Mouse (Mus musculus): Measurements from ENCODE around the gene Prkra. TPM values are rescaled to one million over a fixed set of nuclear protein-coding genes. Genes with fewer than 3 reads are reported as not detected.
A peak's percentile ranks its signal among the peaks of the same experiment; 100 is the strongest.
"Not testable (repeated sequence)": the region's sequence is repeated elsewhere in the genome, so short reads cannot be mapped to it uniquely, and the experiment has no call there.

The Prkra gene
- polyA plus RNA-seq, 1 experiment from 2014 or later: 25.1 TPM

DNA sequence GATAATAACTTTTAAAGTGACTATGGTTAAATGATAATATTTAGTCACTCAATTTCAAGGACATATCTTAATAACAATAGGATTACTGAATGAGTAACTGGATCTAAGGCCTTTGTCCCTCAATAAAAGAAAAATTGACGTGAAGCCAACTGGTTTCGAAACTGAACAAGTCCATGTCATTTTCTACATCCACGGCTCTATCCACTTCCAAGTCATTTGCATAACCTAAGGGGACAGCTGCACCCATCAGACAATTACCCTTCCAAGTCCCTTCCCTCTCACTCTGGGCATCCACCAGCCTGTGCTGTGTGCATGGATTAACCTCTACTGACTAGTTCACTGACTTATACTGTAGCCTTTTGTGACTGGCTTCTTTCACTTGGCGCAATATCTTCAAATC, 16.2 kb downstream of the Prkra start:
- Histone ChIP-seq H3K27ac (no peak overlapping the region), H3K36me3 (ENCODE audit: inconsistent target) (peaks cover 58% of the 10 kb centered on the region; the same call in 1 of the 2 replicates), H3K79me2 (ENCODE audit: inconsistent target) (no peaks in the 10 kb centered on the region), H3K4me3 (ENCODE audit: inconsistent target) (no peak overlapping the region)
- WGBS (ENCODE audit: missing documents): 92% methylated on average over 4 of the region's 4 CpGs

DNA sequence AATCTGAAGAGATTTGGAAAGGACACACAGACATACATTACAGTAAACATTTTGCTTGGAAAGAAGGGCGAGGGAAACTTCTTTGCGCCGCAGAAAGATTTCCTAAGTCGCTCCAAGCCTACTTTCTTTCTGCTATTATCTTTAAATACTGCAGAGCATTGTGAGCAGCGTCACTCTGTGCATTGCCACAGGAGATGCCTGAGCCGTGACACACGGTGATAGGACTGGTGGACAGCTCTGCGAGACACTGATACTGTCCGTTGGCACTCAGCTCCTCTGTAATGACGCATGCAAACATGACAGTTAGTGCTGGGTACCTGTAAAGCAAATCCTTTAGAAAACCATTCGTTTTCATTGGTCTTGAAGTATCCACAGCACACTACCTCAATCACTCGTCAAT, 17.5 kb downstream of the Prkra start:
- 96% methylated on average over 12 of the region's 12 CpGs for WGBS (ENCODE audit: missing documents)
- H3K79me2 ChIP-seq (ENCODE audit: inconsistent target): no peaks in the 10 kb centered on the region
- H3K27ac ChIP-seq: no peak overlapping the region
- H3K4me3 ChIP-seq (ENCODE audit: inconsistent target): no peak overlapping the region
- peaks cover 45% of the 10 kb centered on the region; the same call in 1 of the 2 replicates for H3K36me3 ChIP-seq (ENCODE audit: inconsistent target)

DNA sequence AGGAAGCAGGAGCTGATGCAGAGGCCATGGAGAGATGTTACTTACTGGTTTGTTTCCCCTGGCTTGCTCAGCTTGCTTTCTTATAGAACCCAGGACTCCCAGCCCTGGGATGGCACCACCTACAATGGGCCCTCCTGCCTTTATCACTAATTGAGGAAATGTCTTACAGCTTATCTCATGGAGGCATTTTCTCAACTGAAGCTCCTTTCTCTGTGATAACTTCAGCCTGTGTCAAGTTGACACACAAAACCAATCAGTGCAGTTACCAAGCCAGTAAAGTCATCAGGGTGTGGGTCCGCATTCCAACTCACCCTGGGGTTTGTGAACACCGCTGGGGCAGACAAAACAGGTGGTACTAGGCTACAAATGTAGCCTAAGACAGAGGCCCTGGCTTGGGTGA, 25.5 kb downstream of the Prkra start:
- not testable (repeated sequence) for H3K4me3 ChIP-seq (ENCODE audit: inconsistent target); H3K27ac ChIP-seq; H3K79me2 ChIP-seq (ENCODE audit: inconsistent target); H3K36me3 ChIP-seq (ENCODE audit: inconsistent target)
- 92% methylated on average over 2 of the region's 2 CpGs for WGBS (ENCODE audit: missing documents)

DNA sequence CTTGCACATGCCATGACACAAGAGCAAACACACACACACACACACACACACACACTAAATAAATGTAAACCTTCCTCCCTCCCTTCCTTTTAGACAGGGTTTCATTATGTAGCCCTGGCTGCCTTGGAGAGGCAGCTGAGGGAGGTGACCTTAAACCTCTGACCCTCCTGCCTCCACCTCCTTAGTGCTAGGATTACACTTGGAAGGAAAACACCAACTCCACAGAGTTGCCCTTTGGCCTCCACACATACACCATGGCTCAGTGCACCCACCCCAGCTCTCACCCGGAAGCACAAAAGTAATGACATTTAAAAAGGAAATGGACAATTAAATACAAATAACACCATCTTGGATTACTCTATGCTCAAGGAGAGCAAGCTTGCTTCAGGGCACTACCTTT, 26.1 kb downstream of the Prkra start:
- no peaks in the 10 kb centered on the region; the same call in 1 of the 2 replicates for H3K36me3 ChIP-seq (ENCODE audit: inconsistent target)
- H3K4me3 ChIP-seq (ENCODE audit: inconsistent target): no peak overlapping the region
- H3K27ac ChIP-seq: no peak overlapping the region
- WGBS (ENCODE audit: missing documents): 88% methylated on average over 1 of the region's 1 CpGs
- H3K79me2 ChIP-seq (ENCODE audit: inconsistent target): no peaks in the 10 kb centered on the region

DNA sequence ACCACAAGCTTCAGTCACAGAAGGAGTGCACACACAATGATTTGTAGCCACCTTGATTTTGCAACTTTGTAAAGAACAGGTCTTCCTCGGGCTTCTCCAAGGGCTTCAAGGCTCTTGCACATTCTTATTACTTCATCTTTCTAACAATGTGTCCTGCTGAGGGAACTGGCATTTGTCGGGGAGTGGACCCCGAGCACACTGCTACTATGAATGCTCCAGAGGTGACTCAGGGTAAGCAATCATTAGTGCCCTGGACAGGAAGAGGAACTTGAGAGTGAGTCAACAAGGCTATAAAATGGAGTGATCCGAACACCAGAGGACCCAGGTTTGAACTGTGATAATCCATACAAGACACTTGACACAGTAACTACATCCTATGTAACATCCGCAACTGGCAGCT, 27.6 kb downstream of the Prkra start:
- no peak overlapping the region for H3K4me3 ChIP-seq (ENCODE audit: inconsistent target)
- no peak overlapping the region for H3K27ac ChIP-seq
- H3K36me3 ChIP-seq (ENCODE audit: inconsistent target): no peaks in the 10 kb centered on the region
- WGBS (ENCODE audit: missing documents): 40% methylated on average over 5 of the region's 5 CpGs
- H3K79me2 ChIP-seq (ENCODE audit: inconsistent target): no peaks in the 10 kb centered on the region

DNA sequence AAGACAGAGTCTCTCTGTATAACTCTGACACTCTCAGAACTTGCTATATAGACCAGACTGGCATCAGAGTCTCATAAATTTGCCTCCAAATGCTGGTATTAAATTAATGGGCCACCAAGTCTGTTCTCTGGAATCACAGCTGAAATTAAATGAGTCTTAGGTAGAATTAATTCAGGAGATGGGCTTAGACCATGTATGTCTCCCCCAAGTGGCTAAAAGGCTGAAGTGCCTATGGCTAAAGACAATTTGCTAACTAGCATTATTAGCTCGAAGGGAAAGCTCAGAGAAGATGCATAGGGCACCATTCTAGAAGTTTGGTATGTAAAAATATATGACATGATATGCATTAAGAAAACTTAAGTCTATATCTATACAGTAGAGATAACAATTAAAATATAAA, 29.7 kb downstream of the Prkra start:
- WGBS (ENCODE audit: missing documents): 8% methylated on average over 1 of the region's 1 CpGs
- Histone ChIP-seq H3K79me2 (ENCODE audit: inconsistent target) (no peaks in the 10 kb centered on the region), H3K4me3 (ENCODE audit: inconsistent target) (no peak overlapping the region), H3K36me3 (ENCODE audit: inconsistent target) (no peaks in the 10 kb centered on the region), H3K27ac (no peak overlapping the region)

DNA sequence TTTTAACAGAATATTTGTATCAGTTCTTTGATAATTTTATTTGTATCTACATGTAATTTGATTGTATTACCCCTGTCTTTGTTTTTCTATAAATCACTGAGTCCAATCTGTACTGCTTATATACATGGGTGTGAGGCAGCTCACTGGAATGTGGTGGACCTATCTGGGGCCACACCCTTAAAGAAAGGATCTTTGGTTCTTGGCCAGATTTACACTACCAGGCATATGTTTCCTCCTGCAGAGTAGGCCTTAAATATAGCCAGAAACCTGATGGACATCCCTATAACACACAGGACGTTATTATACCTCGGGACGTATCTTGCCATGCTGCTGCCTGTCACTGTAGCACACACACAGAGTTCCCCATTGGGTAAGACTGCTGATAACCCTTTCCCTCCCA, 35.8 kb downstream of the Prkra start:
- WGBS (ENCODE audit: missing documents): 97% methylated on average over 3 of the region's 3 CpGs
- no peak overlapping the region for H3K4me3 ChIP-seq (ENCODE audit: inconsistent target)
- no peaks in the 10 kb centered on the region for H3K79me2 ChIP-seq (ENCODE audit: inconsistent target)
- H3K27ac ChIP-seq: no peak overlapping the region
- no peaks in the 10 kb centered on the region for H3K36me3 ChIP-seq (ENCODE audit: inconsistent target)

DNA sequence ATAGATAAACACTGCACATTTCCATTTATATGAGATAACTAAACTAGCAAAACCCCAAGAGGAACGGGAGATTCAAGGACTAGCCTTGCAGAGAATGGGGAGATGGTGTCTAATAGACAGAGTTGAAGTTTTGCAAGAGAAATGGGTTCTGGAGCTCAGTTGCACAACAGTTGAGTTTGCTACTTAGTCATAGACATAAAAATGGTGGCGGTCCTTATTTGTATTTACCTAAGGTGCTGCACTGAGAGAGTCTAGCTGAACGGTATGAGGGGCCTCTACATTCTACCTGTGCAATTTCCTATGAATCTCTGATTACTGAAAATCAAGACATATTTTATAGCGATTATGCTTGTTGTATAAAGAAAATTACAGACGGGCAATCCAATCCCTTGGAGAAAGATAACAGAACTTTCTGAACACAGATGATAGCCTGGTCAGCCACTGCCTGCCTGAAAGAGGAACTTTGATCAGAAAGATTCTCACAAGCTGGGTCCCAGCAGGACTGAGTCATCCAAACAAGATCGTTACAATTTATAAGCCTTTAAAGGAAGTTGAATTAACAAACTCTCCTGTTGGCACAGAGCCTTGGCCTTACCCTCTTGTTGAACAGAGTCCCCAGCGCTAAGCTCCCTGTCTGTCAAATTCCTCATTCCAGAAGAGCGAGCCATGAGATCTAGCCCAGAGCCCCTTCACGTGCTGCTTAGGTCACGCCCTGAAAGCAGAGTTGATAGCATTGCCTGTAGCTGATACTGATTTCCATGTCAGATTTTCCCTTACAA, 37.3 kb downstream of the Prkra start:
- Histone ChIP-seq H3K36me3 (ENCODE audit: inconsistent target) (no peaks in the 10 kb centered on the region), H3K4me3 (ENCODE audit: inconsistent target) (no peak overlapping the region), H3K27ac (peak overlapping the region; percentile 49), H3K79me2 (ENCODE audit: inconsistent target) (no peaks in the 10 kb centered on the region)
- 27% methylated on average over 10 of the region's 10 CpGs for WGBS (ENCODE audit: missing documents)

DNA sequence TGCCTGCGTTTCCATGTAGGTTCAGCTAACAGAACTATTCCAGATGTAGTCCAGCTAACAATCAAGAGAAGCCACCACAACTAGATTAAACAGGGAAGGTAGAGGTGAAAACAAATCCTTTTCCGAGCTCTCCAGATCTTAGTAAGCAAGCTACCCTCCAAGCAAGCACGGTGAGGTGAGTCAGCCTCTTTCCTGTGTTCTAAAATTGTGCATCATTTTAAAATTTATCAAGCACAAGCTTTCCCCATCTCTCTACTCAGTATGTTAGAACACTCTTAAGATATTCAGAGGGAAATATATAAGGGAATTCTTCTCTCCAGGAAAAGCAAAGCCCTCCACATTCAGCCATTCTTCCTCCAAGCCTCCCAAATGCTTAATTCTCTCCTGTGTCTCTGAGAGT, 41.1 kb downstream of the Prkra start:
- WGBS (ENCODE audit: missing documents): 58% methylated on average over 3 of the region's 3 CpGs
- Histone ChIP-seq H3K27ac (no peak overlapping the region), H3K79me2 (ENCODE audit: inconsistent target) (no peaks in the 10 kb centered on the region), H3K36me3 (ENCODE audit: inconsistent target) (no peaks in the 10 kb centered on the region), H3K4me3 (ENCODE audit: inconsistent target) (no peak overlapping the region)

DNA sequence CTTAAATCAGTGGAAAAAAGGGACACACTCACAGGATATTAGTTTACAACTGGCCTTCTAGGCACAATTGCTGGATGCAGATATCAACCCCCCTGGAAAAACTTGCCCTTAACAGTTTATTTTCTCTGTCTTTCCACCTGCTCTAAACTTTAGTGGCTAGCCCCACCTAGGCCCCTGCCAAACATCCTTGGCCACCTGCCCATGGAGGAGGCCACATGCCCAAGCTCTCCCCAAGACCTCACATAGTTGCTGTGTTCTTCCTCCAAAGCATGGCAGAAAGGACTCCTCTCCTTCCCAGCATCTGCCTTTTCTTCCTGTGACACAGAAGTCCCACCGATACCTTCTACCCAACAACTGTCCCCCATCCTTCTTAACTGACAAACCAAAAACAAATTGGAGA, 45.6 kb downstream of the Prkra start:
- no peak overlapping the region for H3K27ac ChIP-seq
- no peak overlapping the region for H3K4me3 ChIP-seq (ENCODE audit: inconsistent target)
- H3K36me3 ChIP-seq (ENCODE audit: inconsistent target): no peaks in the 10 kb centered on the region
- H3K79me2 ChIP-seq (ENCODE audit: inconsistent target): no peaks in the 10 kb centered on the region
- WGBS (ENCODE audit: missing documents): 100% methylated on average over 1 of the region's 1 CpGs

DNA sequence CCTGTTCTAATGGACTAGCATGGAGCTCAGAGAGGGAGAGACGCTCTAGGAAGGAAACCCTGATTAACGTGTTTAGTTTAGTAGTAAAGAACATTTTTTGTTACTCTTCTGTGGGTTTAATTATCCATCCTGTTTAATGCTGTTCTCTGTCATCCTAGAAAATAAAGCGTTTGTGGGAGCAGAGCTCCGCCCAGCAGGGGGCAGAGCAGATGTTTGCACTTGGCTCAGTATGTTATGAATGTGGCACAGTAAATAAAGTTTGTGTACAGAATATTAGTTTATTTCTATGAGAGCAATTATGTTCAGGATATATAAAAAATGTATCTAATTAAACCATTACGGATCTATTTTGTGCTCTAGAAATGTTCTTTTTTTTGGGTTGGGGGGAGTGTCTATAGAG, 48.6 kb downstream of the Prkra start:
- Histone ChIP-seq H3K4me3 (ENCODE audit: inconsistent target) (no peak overlapping the region), H3K36me3 (ENCODE audit: inconsistent target) (no peaks in the 10 kb centered on the region), H3K79me2 (ENCODE audit: inconsistent target) (no peaks in the 10 kb centered on the region), H3K27ac (no peak overlapping the region)
- 73% methylated on average over 5 of the region's 5 CpGs for WGBS (ENCODE audit: missing documents)

DNA sequence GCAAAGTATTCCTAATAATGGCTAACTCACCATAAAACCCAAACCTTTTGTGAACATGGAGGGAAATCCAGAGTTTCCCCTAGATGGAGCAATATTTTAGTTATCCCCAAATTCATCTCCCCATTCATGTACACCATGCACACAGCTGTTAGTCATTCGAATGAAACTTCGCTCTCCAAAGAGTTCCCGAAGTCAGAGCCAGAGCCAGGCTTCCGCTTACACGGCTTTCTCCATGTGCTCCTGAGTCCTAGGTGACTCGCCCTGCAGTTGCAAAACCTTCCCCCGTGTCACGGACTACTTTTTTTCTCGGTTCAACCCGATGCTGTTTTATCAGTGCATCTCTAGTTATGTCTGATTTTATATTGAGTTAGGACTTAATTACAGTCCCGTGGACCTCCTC, 50.3 kb downstream of the Prkra start:
- Histone ChIP-seq H3K4me3 (ENCODE audit: inconsistent target) (no peak overlapping the region), H3K36me3 (ENCODE audit: inconsistent target) (no peaks in the 10 kb centered on the region), H3K79me2 (ENCODE audit: inconsistent target) (no peaks in the 10 kb centered on the region), H3K27ac (no peak overlapping the region)
- WGBS (ENCODE audit: missing documents): 95% methylated on average over 11 of the region's 11 CpGs

DNA sequence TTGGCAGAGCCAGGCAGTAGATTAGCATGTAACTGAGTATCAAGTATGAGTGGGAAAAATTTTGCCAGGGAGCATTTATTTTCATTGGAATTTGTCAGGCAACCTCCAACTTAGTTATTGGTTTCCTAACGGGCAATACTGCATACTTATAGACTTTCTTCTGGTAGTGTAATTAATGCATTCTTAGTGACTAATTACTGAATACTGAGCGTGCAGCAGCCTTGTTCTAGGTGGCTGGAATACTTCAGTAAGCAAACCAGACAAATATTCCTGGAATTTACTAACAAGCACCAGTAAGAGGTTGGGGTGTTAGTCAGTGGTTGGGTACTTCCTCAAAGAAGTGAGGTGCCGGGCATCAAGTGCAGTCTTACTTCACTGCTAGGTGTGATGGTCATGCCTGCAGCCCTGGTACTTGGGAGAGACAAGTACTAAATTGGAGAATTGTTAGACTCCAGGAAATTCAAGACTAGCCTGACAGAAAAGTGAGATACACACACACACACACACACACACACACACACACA, 55.4 kb downstream of the Prkra start:
- WGBS (ENCODE audit: missing documents): 73% methylated on average over 3 of the region's 3 CpGs
- Histone ChIP-seq H3K79me2 (ENCODE audit: inconsistent target) (no peaks in the 10 kb centered on the region), H3K4me3 (ENCODE audit: inconsistent target) (no peak overlapping the region)

DNA sequence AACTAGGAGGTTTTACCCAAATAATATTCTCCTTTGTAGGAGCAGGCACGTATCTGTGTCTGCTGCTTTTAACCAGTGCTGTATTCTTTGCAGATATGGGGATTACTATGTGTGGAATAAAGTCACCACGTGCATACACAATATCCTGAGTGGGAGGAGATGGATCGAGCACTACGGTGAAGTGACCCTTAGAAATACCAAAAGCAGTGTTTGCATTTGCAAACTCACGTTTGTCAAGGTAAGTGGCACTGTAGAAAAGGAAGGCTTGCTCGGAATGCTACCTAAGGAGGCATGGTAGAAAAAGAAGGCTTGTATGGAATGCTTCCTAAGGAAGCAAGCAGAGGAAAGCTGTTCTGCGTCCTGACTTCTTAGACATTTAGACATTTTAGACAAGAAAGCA, 57.6 kb downstream of the Prkra start:
- Histone ChIP-seq H3K4me3 (ENCODE audit: inconsistent target) (no peak overlapping the region), H3K27ac (no peak overlapping the region), H3K36me3 (ENCODE audit: inconsistent target) (no peaks in the 10 kb centered on the region), H3K79me2 (ENCODE audit: inconsistent target) (no peaks in the 10 kb centered on the region)
- 90% methylated on average over 7 of the region's 7 CpGs for WGBS (ENCODE audit: missing documents)

More for the DNA sequence above, 55.4 kb downstream of the Prkra start:
- Histone ChIP-seq H3K36me3 (ENCODE audit: inconsistent target) (no peaks in the 10 kb centered on the region), H3K27ac (no peak overlapping the region)

DNA sequence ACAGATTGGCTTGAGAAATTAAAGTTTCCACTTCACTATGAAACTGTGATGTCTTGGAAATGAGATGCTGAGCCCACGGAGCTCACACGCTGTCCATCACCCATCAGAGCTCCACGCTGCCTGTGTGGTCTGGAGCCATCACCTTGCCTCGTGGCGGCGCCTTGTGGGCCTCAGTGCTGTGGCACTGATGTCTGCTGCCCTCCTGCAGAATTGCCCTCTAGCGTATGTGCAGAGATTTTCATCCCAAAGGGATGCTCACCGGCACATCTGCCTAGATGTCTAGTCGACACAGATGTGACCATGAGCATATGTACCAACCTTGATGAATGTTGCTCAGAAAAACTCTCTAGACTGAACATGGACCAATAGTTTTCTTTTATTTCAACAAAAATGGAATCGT, 60.9 kb downstream of the Prkra start:
- WGBS (ENCODE audit: missing documents): 93% methylated on average over 10 of the region's 10 CpGs
- Histone ChIP-seq H3K27ac (no peak overlapping the region), H3K4me3 (ENCODE audit: inconsistent target) (no peak overlapping the region), H3K79me2 (ENCODE audit: inconsistent target) (no peaks in the 10 kb centered on the region), H3K36me3 (ENCODE audit: inconsistent target) (no peaks in the 10 kb centered on the region)

DNA sequence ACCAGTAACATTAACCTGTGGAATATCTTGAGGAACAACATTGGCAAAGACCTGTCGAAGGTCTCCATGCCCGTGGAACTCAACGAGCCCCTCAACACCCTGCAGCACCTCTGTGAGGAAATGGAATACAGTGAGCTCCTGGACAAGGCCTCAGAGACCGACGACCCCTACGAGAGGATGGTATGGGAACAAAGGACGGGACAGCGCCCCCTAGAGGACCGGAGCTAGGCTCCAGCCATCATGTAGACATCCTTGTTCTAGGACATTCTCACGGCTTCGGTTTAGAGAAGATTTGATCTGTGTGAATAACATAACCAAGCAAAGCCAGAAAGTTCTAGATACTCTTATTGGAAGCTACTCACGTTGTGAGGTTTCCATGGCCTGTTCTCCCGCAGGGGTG, 62.7 kb downstream of the Prkra start:
- H3K4me3 ChIP-seq (ENCODE audit: inconsistent target): no peak overlapping the region
- 86% methylated on average over 13 of the region's 13 CpGs for WGBS (ENCODE audit: missing documents)
- no peaks in the 10 kb centered on the region for H3K36me3 ChIP-seq (ENCODE audit: inconsistent target)
- no peak overlapping the region for H3K27ac ChIP-seq
- no peaks in the 10 kb centered on the region for H3K79me2 ChIP-seq (ENCODE audit: inconsistent target)

Measured in macrophage (primary cell).